Mouse (Mus musculus) midbrain, embryonic 15.5 days (tissue): ENCODE measurements around the gene Ptger3. TPM values are rescaled to one million over a fixed set of nuclear protein-coding genes. Genes with fewer than 3 reads are reported as not detected.
A peak's percentile ranks its signal among the peaks of the same experiment; 100 is the strongest.

Experiments
- ATAC-seq: fragments of 200-750 bp; cut with Nextera tagmentation; replicated peaks from 2 replicates; pipeline ENCODE4 v1.8.0; 2017; ENCODE audit warnings: moderate TSS enrichment
- H3K27ac ChIP-seq: fragments of 300-500 bp; sonication (generic); 2 replicates; pipeline ENCODE4 v1.5.1; 2015; ENCODE audit warnings: mild to moderate bottlenecking, inconsistent platforms
- H3K27me3 ChIP-seq: fragments of 300-500 bp; sonication (generic); replicated peaks from 2 replicates; pipeline ENCODE4 v1.6.1; 2015; ENCODE audit warnings: inconsistent platforms
- H3K36me3 ChIP-seq: fragments of 300-500 bp; sonication (generic); replicated peaks from 2 replicates; pipeline ENCODE4 v1.6.1; 2015; ENCODE audit warnings: inconsistent platforms
- H3K4me1 ChIP-seq: fragments of 300-500 bp; sonication (generic); 2 replicates; pipeline ENCODE4 v1.6.1; 2015; ENCODE audit warnings: inconsistent platforms
- H3K4me2 ChIP-seq: fragments of 300-500 bp; sonication (generic); 2 replicates; pipeline ENCODE4 v1.6.1; 2015; ENCODE audit warnings: inconsistent platforms, mild to moderate bottlenecking, moderate library complexity
- H3K4me3 ChIP-seq: fragments of 300-500 bp; sonication (generic); 2 replicates; pipeline ENCODE4 v1.5.1; 2015; ENCODE audit warnings: mild to moderate bottlenecking, inconsistent platforms
- H3K9ac ChIP-seq: fragments of 300-500 bp; sonication (generic); 2 replicates; pipeline ENCODE4 v1.6.1; 2015; ENCODE audit warnings: mild to moderate bottlenecking, inconsistent platforms
- H3K9me3 ChIP-seq: fragments of 300-500 bp; sonication (generic); 2 replicates; pipeline ENCODE4 v1.6.1; 2016; ENCODE audit warnings: inconsistent platforms
- WGBS: fragments of 180-500 bp; shearing (Covaris S2); methylation state at CpG from one replicate; pipeline ENCODE4 v1.1.7; 2015; ENCODE audit warnings: mixed read lengths; 5-methylcytosine and 5-hydroxymethylcytosine counted together
- microRNA counts: library from miRNA; unstranded; fragments of <30 nt; microRNA quantifications from one replicate; lab custom pipeline; 2016
- microRNA-seq: library from miRNA; unstranded; fragments of <30 nt; microRNA quantifications from one replicate; pipeline ENCODE4, GENCODE M21; 2016
- polyA plus RNA-seq: library from polyadenylated mRNA; unstranded; fragments of >200 nt; fragmentation: Nextera tagmentation; extraction: Ambion mirVana; gene quantifications from 2 replicates; pipeline ENCODE4 v1.2.1, GENCODE M21; 2015

The Ptger3 gene
- polyA plus RNA-seq, 1 experiment from 2014 or later, result 4.0 TPM

- H3K27ac ChIP-seq, result no peak overlapping the region
- H3K4me2 ChIP-seq, result no peak overlapping the region
- WGBS, result 53% methylated on average over 2 of the region's 2 CpGs
- H3K4me1 ChIP-seq, result no peaks in the 10 kb centered on the region
- no peak overlapping the region for H3K9ac ChIP-seq
- no peaks in the 10 kb centered on the region for H3K9me3 ChIP-seq
- H3K27me3 ChIP-seq, result no peaks in the 10 kb centered on the region
- no peaks in the 10 kb centered on the region for H3K36me3 ChIP-seq
- H3K4me3 ChIP-seq, result no peak overlapping the region
- no peak for ATAC-seq
Observed at GRCm38 (mm10) chr3:157666142-157666541, 99.5 kb downstream of the Ptger3 start.

GRCm38 (mm10) chr3:157686105-157686504 is 119.4 kb downstream of the Ptger3 start:
- Histone ChIP-seq H3K9me3 (no peaks in the 10 kb centered on the region), H3K9ac (no peak overlapping the region), H3K36me3 (no peaks in the 10 kb centered on the region), H3K27ac (no peak overlapping the region), H3K4me1 (no peaks in the 10 kb centered on the region), H3K27me3 (no peaks in the 10 kb centered on the region), H3K4me3 (no peak overlapping the region), H3K4me2 (no peak overlapping the region)
- ATAC-seq, result no peak
- WGBS, result 82% methylated on average over 3 of the region's 3 CpGs

- H3K9ac ChIP-seq, result no peak overlapping the region
- no peaks in the 10 kb centered on the region for H3K9me3 ChIP-seq
- H3K4me3 ChIP-seq, result no peak overlapping the region
- H3K36me3 ChIP-seq, result no peaks in the 10 kb centered on the region
- H3K4me1 ChIP-seq, result no peaks in the 10 kb centered on the region
- WGBS, result 69% methylated on average over 6 of the region's 6 CpGs
- ATAC-seq, result no peak
- H3K27me3 ChIP-seq, result no peaks in the 10 kb centered on the region
- no peak overlapping the region for H3K27ac ChIP-seq
- no peak overlapping the region for H3K4me2 ChIP-seq
Observed at GRCm38 (mm10) chr3:157688419-157689162, 121.9 kb downstream of the Ptger3 start.

MicroRNA genes within 50 kb of the gene (microRNA counts, 519-probe panel; counts per million panel counts)
- 2,617 counts per million, percentile 55 among the panel's probes with 10 or more counts for microRNA mmu-miR-186 (lab: Ali Mortazavi, UCI)

Small RNA genes within 50 kb of the gene (microRNA-seq; reads per million reads assigned to microRNA genes)
- 727 reads per million, percentile 77 among the genes with 10 or more reads in this experiment for gene Mir186

Other genes with a start within 250 kb of the Ptger3 start
- 98.3 and 114 TPM in 2 replicates for gene Zranb2, start 32.7 kb upstream of the Ptger3 start, polyA plus RNA-seq